Mouse (Mus musculus) cortical plate, adult 2 months (tissue): ENCODE results near the gene Nkx2-9. TPM values are rescaled to one million over a fixed set of nuclear protein-coding genes. Genes with fewer than 3 reads are reported as not detected.

Experiments used
- H3K27ac ChIP-seq: fragments of 200-500 bp; 2 replicates; pipeline ENCODE4 v1.5.1; 2012; ENCODE audit warnings: low read length, control low read depth, inconsistent platforms; ENCODE audit not compliant: insufficient read depth
- H3K4me1 ChIP-seq: fragments of 200-500 bp; 2 replicates; pipeline ENCODE4 v1.6.1; 2011; ENCODE audit warnings: low read length; ENCODE audit not compliant: control insufficient read depth, insufficient read depth
- H3K4me3 ChIP-seq: fragments of 200-500 bp; 2 replicates; pipeline ENCODE4 v1.5.1; 2011; ENCODE audit warnings: mild to moderate bottlenecking, low read length, control low read depth; ENCODE audit not compliant: insufficient read depth
- CTCF ChIP-seq: fragments of 200-500 bp; IDR thresholded peaks from 2 replicates; pipeline ENCODE4 v1.5.1; 2011; ENCODE audit warnings: mild to moderate bottlenecking, control low read depth, low read length; ENCODE audit not compliant: insufficient read depth; ENCODE audit errors: extremely low read depth
- POLR2A ChIP-seq: fragments of 200-500 bp; IDR thresholded peaks from 2 replicates; pipeline ENCODE4 v1.6.1; 2011; ENCODE audit warnings: mild to moderate bottlenecking, low read length, control low read depth; ENCODE audit not compliant: insufficient read depth; ENCODE audit errors: extremely low read depth
- polyA plus RNA-seq: library from polyadenylated mRNA; depleted of rRNA; stranded (reverse); fragments of >200 nt; gene quantifications from 2 replicates; pipeline ENCODE4 v1.2.3, GENCODE M21; 2012; rRNA removed

Nkx2-9 gene
- 0.32 and 0.77 TPM in 2 replicates for polyA plus RNA-seq

DNA sequence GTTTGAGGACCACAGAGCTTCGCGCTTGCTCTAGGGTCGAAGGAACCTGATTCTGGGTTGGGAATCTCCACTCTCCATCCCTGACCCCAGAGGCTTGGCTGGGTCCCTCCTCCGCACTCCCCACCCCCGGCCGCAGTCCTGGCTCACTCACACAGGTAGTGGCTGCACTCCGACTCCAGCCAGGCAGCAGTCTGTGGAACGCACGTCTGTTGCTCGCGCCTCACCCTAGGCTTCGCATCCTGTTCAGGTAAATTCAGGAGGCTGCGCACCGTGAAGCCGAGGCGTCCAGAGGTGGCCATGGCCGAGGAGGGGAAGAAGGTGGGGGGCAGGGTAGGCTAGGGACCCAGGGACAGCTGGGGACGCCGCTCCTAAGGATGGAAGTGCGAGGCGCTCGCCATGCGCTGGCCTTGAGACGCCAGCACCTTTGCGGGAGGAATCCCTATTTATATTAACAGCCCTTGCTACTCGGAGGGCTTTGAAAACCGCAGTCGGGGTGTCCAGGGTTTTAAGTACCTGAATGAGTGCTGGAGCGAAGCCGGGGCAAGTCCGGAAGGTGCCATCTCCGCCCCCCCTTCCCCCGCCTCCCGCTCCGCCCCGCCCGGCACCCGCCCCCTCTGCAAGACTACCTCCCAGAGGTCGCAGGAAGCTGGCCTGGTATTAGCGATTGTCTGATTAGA, at the start of gene Nkx2-9:
Nkx2-9 (minus strand) TSS at position 524 of the 677 bp plus-strand sequence.
- no peak for TF ChIP-seq POLR2A
- no peak for TF ChIP-seq CTCF
- Histone ChIP-seq H3K4me1 (no peaks in the 10 kb centered on the region), H3K27ac (no peak within 1 kb of the TSS), H3K4me3 (no peak within 1 kb of the TSS)

DNA sequence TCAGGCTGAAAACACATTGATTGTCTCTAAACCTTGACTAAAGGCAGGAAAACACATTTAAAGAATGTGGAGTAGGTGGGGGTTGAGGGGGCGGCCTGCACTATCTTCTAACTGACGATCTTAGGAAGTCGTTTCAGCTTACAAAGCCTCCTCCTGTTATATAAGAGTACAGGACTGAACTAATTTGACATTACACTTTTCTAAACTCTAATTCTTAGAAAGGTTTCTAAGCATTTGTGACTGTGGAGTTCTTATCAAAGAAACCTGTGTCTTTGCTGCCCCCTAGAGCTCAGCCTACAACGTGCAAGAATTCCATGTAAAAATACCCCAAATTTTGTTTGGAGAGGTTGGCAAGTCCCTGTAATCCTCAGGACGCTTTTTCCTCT, 24.1 kb upstream of the Nkx2-9 start:
- Histone ChIP-seq H3K4me1 (no peaks in the 10 kb centered on the region), H3K27ac (no peak overlapping the region), H3K4me3 (no peak overlapping the region)
- TF ChIP-seq POLR2A (no peak), CTCF (peak; percentile 44; the same call in 1 of the 2 replicates)

DNA sequence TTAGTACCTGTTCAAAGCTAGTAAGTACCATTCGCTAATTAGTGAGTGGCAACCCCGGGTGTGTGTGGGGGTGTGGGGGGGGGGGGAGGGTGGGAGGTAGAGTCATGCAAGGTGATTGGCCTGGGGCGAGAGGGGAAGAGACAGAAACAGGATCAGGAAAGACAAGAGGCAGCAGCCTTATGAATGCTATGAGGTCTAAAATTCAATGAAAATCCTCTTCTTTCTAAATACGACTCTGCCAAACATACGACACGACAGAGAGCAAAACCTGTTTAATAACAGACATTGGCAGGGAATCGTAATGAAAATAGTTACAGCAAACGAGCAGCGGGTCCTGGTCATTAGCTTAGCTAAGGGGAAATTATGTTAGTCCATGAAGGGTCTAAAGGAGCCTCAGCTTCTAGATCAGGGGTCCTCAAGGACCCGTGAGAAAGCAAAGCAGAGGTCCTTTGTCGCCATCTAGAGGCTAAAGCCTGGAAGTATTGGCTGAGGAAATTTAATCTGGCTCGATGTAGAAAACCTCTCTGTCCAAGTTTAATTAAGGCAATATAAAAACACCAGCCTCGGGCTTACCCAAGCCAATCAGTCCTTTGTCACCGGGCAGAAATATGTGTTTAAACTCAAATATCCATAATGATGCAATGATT, 23.6 kb upstream of the Nkx2-9 start:
- Histone ChIP-seq H3K4me3 (no peak overlapping the region), H3K27ac (no peak overlapping the region), H3K4me1 (no peaks in the 10 kb centered on the region)
- peak; percentile 62 for TF ChIP-seq CTCF
- TF ChIP-seq POLR2A = no peak

DNA sequence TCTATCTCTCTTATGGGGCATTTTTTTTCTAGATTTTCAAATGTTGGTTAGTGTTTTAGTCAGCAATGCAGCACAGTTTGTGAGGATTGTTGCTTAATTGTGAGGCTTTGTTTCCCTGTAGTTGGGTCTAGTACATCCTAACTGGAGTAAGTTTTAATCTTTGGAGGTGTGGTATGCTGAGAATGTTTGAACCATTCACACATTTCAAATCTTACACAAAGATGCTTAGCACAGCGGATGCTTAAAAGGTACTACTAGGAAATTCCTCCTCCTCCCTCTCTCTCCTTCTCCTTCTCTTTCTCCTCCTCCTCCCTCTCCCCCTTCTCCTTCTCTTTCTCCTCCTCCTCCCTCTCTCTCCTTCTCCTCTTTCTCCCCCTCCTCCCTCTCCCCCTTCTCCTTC, 3.0 kb upstream of the Nkx2-9 start:
- H3K4me1 ChIP-seq = no peaks in the 10 kb centered on the region
- no peak overlapping the region for H3K4me3 ChIP-seq
- H3K27ac ChIP-seq = no peak overlapping the region
- TF ChIP-seq POLR2A (no peak), CTCF (no peak)

DNA sequence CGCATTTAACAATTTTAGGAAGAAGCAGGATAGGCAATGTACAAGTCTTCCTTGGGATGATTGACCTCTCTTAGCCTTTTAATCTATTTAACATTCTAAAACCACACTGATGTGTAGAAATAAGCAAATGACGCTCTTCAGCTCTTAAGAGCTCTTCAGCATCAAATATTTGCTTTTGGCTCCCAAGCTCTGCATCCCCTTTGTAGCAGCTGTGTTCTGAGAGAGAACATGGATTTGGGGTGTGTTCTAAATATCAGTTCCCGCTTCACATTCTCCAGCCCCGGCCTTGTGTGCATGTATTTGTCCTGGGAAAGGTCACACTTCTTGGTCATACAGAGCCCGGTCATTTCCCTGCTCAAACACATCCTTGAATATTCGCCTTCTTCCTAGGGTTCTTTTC, 2.3 kb upstream of the Nkx2-9 start:
- Histone ChIP-seq H3K4me3 (no peak overlapping the region), H3K4me1 (no peaks in the 10 kb centered on the region), H3K27ac (no peak overlapping the region)
- TF ChIP-seq POLR2A (no peak), CTCF (no peak)

DNA sequence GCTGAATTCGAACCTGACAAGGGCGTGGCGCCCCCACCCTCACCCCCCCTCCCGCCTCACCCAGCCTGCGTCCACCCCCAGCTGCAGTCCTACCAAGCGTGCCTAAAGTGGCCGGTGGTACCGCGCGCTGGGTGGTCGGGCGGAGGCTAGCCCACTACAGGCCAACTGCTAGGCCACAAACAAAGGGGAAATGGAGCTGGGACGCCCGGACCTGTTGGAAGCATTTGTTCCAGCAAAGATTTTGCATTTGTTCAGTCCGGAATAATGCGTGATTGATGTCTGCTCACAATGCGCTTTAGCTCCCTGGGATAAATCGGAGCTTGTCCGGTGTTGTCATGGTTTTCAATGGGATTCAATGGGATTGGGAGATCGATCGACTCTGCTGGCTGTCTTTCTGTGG, 1.4 kb upstream of the Nkx2-9 start:
- Histone ChIP-seq H3K4me3 (no peak overlapping the region), H3K4me1 (no peaks in the 10 kb centered on the region), H3K27ac (no peak overlapping the region)
- TF ChIP-seq POLR2A = no peak
- TF ChIP-seq CTCF = no peak

DNA sequence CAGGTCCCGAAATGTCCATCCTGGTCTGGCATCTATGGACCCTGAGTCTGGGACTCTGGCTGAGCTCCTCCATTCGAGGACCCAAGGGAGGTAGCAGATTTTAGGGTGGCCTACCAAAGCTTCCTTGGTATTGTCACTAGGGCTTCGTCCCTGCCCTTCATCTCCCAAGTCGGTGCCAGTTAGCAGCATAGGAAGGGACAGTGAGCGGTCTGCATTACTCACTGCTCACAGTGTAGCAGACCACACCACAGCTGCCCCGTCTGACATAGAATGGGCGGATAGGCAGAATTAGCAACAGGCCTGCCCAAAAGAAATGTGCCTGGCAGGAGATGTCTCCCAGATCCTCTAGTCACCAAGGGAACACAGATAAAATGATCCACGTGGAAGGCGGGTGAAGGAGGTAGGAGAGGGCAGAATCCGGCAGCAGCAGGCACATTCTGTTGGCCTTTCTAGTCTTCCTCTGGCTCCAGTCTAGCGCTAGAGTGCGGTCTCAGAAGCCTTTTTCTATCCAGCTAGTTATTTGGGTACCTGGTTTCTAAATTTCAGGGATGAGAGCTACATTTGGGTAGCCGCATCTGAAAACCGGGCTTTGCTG, 929 bp upstream of the Nkx2-9 start:
- H3K27ac ChIP-seq = no peak overlapping the region
- TF ChIP-seq CTCF = no peak
- TF ChIP-seq POLR2A = no peak
- no peaks in the 10 kb centered on the region for H3K4me1 ChIP-seq
- no peak overlapping the region for H3K4me3 ChIP-seq

DNA sequence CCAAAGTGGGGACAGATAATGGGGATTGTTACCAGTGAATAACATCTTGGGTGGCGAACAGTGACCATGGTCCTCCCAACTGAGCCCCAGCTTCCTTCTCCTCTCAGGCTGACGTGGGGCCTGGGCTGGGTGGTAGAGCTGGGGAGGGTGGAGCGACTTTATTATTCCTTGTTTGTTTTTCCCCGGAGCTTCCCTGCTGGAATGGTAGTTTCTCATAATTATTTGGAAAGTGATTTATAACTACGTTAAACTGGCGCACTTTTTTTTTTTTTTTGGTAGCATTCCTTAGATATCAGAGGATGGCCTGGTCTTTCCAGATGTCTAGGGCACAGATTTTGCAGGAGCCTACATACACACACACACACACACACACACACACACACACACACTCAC, 350 bp upstream of the Nkx2-9 start:
- Histone ChIP-seq H3K4me1 (no peaks in the 10 kb centered on the region), H3K27ac (no peak overlapping the region), H3K4me3 (no peak overlapping the region)
- no peak for TF ChIP-seq POLR2A
- no peak for TF ChIP-seq CTCF

DNA sequence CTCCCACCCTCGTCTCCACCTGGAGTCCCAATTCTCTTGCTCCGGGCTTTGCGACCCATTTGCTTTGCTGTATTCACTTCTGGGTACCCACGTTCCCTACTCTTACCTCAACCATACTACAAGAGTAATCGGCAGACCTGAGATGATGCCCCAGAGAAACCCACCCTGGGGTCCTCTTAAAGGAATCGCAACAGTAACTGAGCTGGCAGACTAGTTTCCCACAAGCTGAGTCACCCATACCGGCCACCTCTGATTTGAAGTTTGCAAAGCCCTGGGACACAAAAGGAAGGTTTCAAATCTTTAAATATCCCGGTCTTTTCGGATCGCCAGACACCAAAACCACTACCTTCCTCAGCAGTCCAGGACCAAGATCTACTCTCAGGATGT, 742 bp downstream of the Nkx2-9 start:
- Histone ChIP-seq H3K27ac (no peak overlapping the region), H3K4me1 (no peaks in the 10 kb centered on the region), H3K4me3 (no peak overlapping the region)
- no peak for TF ChIP-seq CTCF
- no peak for TF ChIP-seq POLR2A
